Comparison of ENCODE assay signal across 12 mouse cellular contexts in genomic region chr8:128030335-128031280, GRCm38 (mm10).
DNase-seq lines count a peak whose midpoint lies in the region; ATAC-seq lines count a peak whose summit lies in the region.
"Had no signal": no experiment of that assay in that cellular context is flagged by ENCODE, and none has a peak within 500 bp of the region (broad histone marks: within the 10 kb centered on the region; RNA-seq: fewer than 3 reads in every experiment).

No protein-coding gene starts in this region.

- 74% methylated on average over 24 of the region's 24 CpGs for WGBS in hindbrain, embryonic 12.5 days
- 87% methylated on average over 24 of the region's 24 CpGs for WGBS in hindbrain, embryonic 10.5 days
- 66% methylated on average over 24 of the region's 24 CpGs for WGBS in hindbrain, embryonic 16.5 days
- 74% methylated on average over 24 of the region's 24 CpGs for WGBS in midbrain, embryonic 16.5 days

- H3K36me3 ChIP-seq in hindbrain, embryonic 12.5 days: no peaks in the 10 kb centered on the region
- H3K36me3 ChIP-seq in hindbrain, embryonic 10.5 days: no peaks in the 10 kb centered on the region
- no peaks in the 10 kb centered on the region for H3K36me3 ChIP-seq in hindbrain, embryonic 16.5 days (ENCODE audit: control insufficient read depth, insufficient read depth, low read length)
- H3K36me3 ChIP-seq in midbrain, embryonic 16.5 days (ENCODE audit: control insufficient read depth, insufficient read depth, low read length): no peaks in the 10 kb centered on the region
- H3K36me3 ChIP-seq: limb, embryonic 13.5 days had no signal

- peaks cover 2% of the 10 kb centered on the region for H3K4me1 ChIP-seq in hindbrain, embryonic 12.5 days
- H3K4me1 ChIP-seq in hindbrain, embryonic 10.5 days (replicated peaks): peaks cover 5% of the 10 kb centered on the region
- H3K4me1 ChIP-seq in hindbrain, embryonic 16.5 days (ENCODE audit: control insufficient read depth, insufficient read depth, low read depth, low read length): no peaks in the 10 kb centered on the region; the same call in 1 of the 2 replicates
- 0 out of 2 replicates have a peak, but pooled peaks cover 3% of the 10 kb centered on the region for H3K4me1 ChIP-seq in midbrain, embryonic 16.5 days (ENCODE audit: control insufficient read depth, insufficient read depth, low read length)

- no peak overlapping the region for H3K4me2 ChIP-seq in hindbrain, embryonic 12.5 days (replicated peaks)
- H3K4me2 ChIP-seq in hindbrain, embryonic 16.5 days (ENCODE audit: low read length): peak overlapping the region; percentile 18; the same call in 1 of the 2 replicates
- H3K4me2 ChIP-seq in midbrain, embryonic 16.5 days (ENCODE audit: low read length): no peak overlapping the region
- H3K4me2 ChIP-seq: limb, embryonic 13.5 days had no signal

- ATAC-seq in hindbrain, embryonic 12.5 days (ENCODE audit: low FRiP score): no peak
- ATAC-seq in hindbrain, embryonic 16.5 days: no peak
- ATAC-seq in midbrain, embryonic 16.5 days: no peak

- H3K27ac ChIP-seq in hindbrain, embryonic 12.5 days: peak overlapping the region; percentile 13; the same call in 1 of the 2 replicates
- H3K27ac ChIP-seq in hindbrain, embryonic 10.5 days: no peak overlapping the region
- H3K27ac ChIP-seq in hindbrain, embryonic 16.5 days (ENCODE audit: low read depth, low read length): peak overlapping the region; percentile 31; the same call in 1 of the 2 replicates
- peak overlapping the region; percentile 29; the same call in 1 of the 2 replicates for H3K27ac ChIP-seq in midbrain, embryonic 16.5 days (ENCODE audit: low read length)
- H3K27ac ChIP-seq: gastrocnemius, adult 2 months; limb, embryonic 13.5 days had no signal

- no peaks in the 10 kb centered on the region for H3K27me3 ChIP-seq in hindbrain, embryonic 12.5 days
- H3K27me3 ChIP-seq in hindbrain, embryonic 10.5 days (ENCODE audit: insufficient read depth, poor library complexity, severe bottlenecking): no peaks in the 10 kb centered on the region
- H3K27me3 ChIP-seq in hindbrain, embryonic 16.5 days (replicated peaks; ENCODE audit: control insufficient read depth, insufficient read depth, low read length): no peaks in the 10 kb centered on the region
- no peaks in the 10 kb centered on the region for H3K27me3 ChIP-seq in midbrain, embryonic 16.5 days (ENCODE audit: control insufficient read depth, insufficient read depth, low read depth, low read length)
- H3K27me3 ChIP-seq: limb, embryonic 13.5 days had no signal

- no peak overlapping the region for H3K4me3 ChIP-seq in hindbrain, embryonic 12.5 days
- H3K4me3 ChIP-seq in hindbrain, embryonic 10.5 days: no peak overlapping the region
- H3K4me3 ChIP-seq in hindbrain, embryonic 16.5 days (ENCODE audit: low read length): no peak overlapping the region
- no peak overlapping the region for H3K4me3 ChIP-seq in midbrain, embryonic 16.5 days (ENCODE audit: low read depth, low read length)
- H3K4me3 ChIP-seq: gastrocnemius, adult 2 months; limb, embryonic 13.5 days had no signal

- H3K9ac ChIP-seq in hindbrain, embryonic 12.5 days: no peak overlapping the region
- no peak overlapping the region for H3K9ac ChIP-seq in hindbrain, embryonic 16.5 days (ENCODE audit: low read depth, low read length)
- peak overlapping the region; percentile 3; the same call in 1 of the 2 replicates for H3K9ac ChIP-seq in midbrain, embryonic 16.5 days (ENCODE audit: low read depth, low read length)
- H3K9ac ChIP-seq: limb, embryonic 13.5 days had no signal

- DNase-seq in hindbrain, embryonic 10.5 days (ENCODE audit: low spot score): no peak
- peak; percentile 90 for DNase-seq in brain, adult 2 months (ENCODE audit: low read depth, low spot score)
- DNase-seq in cerebellum, adult 11-12 months: no peak
- DNase-seq in urinary bladder, postnatal 25 days (ENCODE audit: low spot score): no peak
- no peak for DNase-seq in thymus, adult 18-20 months
- DNase-seq: adrenal gland, postnatal 25 days; gastrocnemius, adult 2 months; thymus, adult 2 months had no signal

- H3K9me3 ChIP-seq in hindbrain, embryonic 12.5 days (replicated peaks): no peaks in the 10 kb centered on the region
- no peaks in the 10 kb centered on the region for H3K9me3 ChIP-seq in hindbrain, embryonic 10.5 days
- no peaks in the 10 kb centered on the region for H3K9me3 ChIP-seq in hindbrain, embryonic 16.5 days (ENCODE audit: control insufficient read depth, low read length)
- no peaks in the 10 kb centered on the region for H3K9me3 ChIP-seq in midbrain, embryonic 16.5 days (replicated peaks; ENCODE audit: control insufficient read depth, low read length, poor library complexity, severe bottlenecking)
- H3K9me3 ChIP-seq: limb, embryonic 13.5 days had no signal
